Mouse (Mus musculus) stomach, postnatal 0 days (tissue): ENCODE measurements at regions not wholly inside any gene's neighbourhood (a gene's known extent, or its start where the extent isn't known, plus 50 kb on each side); places are given as distances from the start of the nearest gene placed in this dataset.

Experiments used
- ATAC-seq: fragments of 200-750 bp; cut with Nextera tagmentation; 2 replicates; pipeline ENCODE4 v1.8.0; 2017; ENCODE audit not compliant: low FRiP score, low TSS enrichment
- DNase-seq: peaks from one replicate; pipeline ENCODE4 v3.0.0-alpha.2; 2016; ENCODE audit warnings: low spot score
- H3K27ac ChIP-seq: fragments of 300-500 bp; sonication (generic); replicated peaks from 2 replicates; pipeline ENCODE4 v1.5.1; 2014; ENCODE audit warnings: mild to moderate bottlenecking, control low read depth
- H3K27me3 ChIP-seq: fragments of 300-500 bp; sonication (generic); 2 replicates; pipeline ENCODE4 v1.6.1; 2014; ENCODE audit warnings: low read length; ENCODE audit not compliant: control insufficient read depth, insufficient read depth
- H3K36me3 ChIP-seq: fragments of 300-500 bp; sonication (generic); 2 replicates; pipeline ENCODE4 v1.6.1; 2014; ENCODE audit warnings: low read length, mixed read lengths; ENCODE audit not compliant: control insufficient read depth, insufficient read depth
- H3K4me1 ChIP-seq: fragments of 300-500 bp; sonication (generic); replicated peaks from 2 replicates; pipeline ENCODE4 v1.6.1; 2014; ENCODE audit warnings: antibody characterized with exemption; ENCODE audit not compliant: control insufficient read depth, insufficient read depth
- H3K4me2 ChIP-seq: fragments of 300-500 bp; sonication (generic); replicated peaks from 2 replicates; pipeline ENCODE4 v1.6.1; 2014; ENCODE audit warnings: low read depth, mild to moderate bottlenecking, control low read depth, moderate library complexity
- H3K4me3 ChIP-seq: fragments of 300-500 bp; sonication (generic); 2 replicates; pipeline ENCODE4 v1.5.1; 2014; ENCODE audit warnings: low read depth, low read length, control low read depth
- H3K9ac ChIP-seq: fragments of 300-500 bp; sonication (generic); 2 replicates; pipeline ENCODE4 v1.6.1; 2014; ENCODE audit warnings: mild to moderate bottlenecking, low read length, control low read depth, mixed read lengths
- H3K9me3 ChIP-seq: fragments of 300-500 bp; sonication (generic); 2 replicates; pipeline ENCODE4 v1.6.1; 2016; ENCODE audit warnings: low read length; ENCODE audit not compliant: control insufficient read depth
- CTCF ChIP-seq: IDR thresholded peaks from 2 replicates; pipeline ENCODE4 v1.5.1; 2016; ENCODE audit warnings: antibody characterized with exemption, low read depth, mild to moderate bottlenecking, moderate library complexity
- EP300 ChIP-seq: optimal IDR thresholded peaks from 2 replicates; pipeline ENCODE3; 2016; ENCODE audit warnings: antibody characterized with exemption
- WGBS: fragments of 180-500 bp; shearing (Covaris S2); extraction: QIAGEN DNeasy Blood & Tissue Kit; methylation state at CpG from one replicate; pipeline ENCODE4 v1.1.7; 2014; 5-methylcytosine and 5-hydroxymethylcytosine counted together

DNA sequence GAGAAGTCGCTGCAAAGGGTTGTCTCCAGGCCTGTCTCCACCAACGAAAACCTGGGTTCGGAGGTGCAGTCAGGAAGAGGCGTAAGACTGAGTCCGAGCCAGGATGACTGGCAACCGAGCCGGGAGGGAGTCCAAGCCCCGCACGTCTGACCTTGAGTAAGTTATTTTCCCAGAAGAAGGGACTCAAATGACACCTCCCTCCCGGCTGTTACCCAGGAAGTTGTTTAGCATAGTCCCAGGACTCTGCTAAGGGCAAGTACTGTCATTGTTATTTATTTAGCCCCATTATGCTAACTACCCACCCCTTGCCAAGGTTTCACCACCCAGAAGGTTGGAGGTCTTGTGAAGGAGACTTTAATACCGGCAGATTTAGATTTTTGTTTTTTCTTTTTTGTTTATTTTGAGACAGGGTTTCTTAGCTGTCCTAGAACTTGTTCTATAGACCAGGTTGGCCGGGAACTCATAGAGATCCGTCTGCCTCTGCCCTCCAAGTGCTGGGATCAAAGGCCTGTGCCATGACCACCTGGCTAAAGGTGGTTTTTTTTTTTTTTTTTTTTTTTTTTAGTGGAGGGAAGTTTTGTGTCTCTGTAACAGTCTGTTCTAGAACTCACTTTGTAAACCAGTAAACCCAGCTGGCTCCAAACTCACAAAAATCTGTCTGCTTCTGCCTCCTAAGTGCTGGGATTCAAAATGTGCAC is 107.8 kb downstream of the Sox2 start:
- Histone ChIP-seq H3K9me3 (no peaks in the 10 kb centered on the region), H3K27me3 (no peaks in the 10 kb centered on the region), H3K36me3 (no peaks in the 10 kb centered on the region), H3K4me2 (no peak overlapping the region), H3K4me3 (no peak overlapping the region), H3K9ac (no peak overlapping the region), H3K4me1 (no peaks in the 10 kb centered on the region), H3K27ac (no peak overlapping the region)
- no peak for ATAC-seq
- TF ChIP-seq EP300 (no peak), CTCF (no peak)
- WGBS: 36% methylated on average over 13 of the region's 13 CpGs
- DNase-seq: no peak

- DNase-seq: no peak
- no peak overlapping the region for H3K4me2 ChIP-seq
- no peak overlapping the region for H3K9ac ChIP-seq
- ATAC-seq: no peak
- no peaks in the 10 kb centered on the region for H3K27me3 ChIP-seq
- H3K9me3 ChIP-seq: no peaks in the 10 kb centered on the region
- WGBS: 77% methylated on average over 19 of the region's 19 CpGs
- H3K4me1 ChIP-seq: no peaks in the 10 kb centered on the region
- no peak overlapping the region for H3K4me3 ChIP-seq
- H3K27ac ChIP-seq: no peak overlapping the region
- TF ChIP-seq EP300: no peak
- TF ChIP-seq CTCF: peak; percentile 35; the same call in 1 of the 2 replicates
- H3K36me3 ChIP-seq: no peaks in the 10 kb centered on the region
Measured at GRCm38 (mm10) chr3:34759942-34760640, 109.9 kb downstream of the Sox2 start.

- ATAC-seq: no peak
- no peak overlapping the region for H3K9ac ChIP-seq
- no peaks in the 10 kb centered on the region for H3K36me3 ChIP-seq
- DNase-seq: no peak
- no peaks in the 10 kb centered on the region for H3K9me3 ChIP-seq
- WGBS: 77% methylated on average over 7 of the region's 7 CpGs
- H3K27ac ChIP-seq: no peak overlapping the region
- TF ChIP-seq CTCF (no peak), EP300 (no peak)
- no peak overlapping the region for H3K4me3 ChIP-seq
- H3K27me3 ChIP-seq: no peaks in the 10 kb centered on the region
- H3K4me1 ChIP-seq: no peaks in the 10 kb centered on the region
- no peak overlapping the region for H3K4me2 ChIP-seq
Measured at GRCm38 (mm10) chr3:34761162-34761769, 111.1 kb downstream of the Sox2 start.

GRCm38 (mm10) chr3:34761783-34762182 is 111.6 kb downstream of the Sox2 start:
- WGBS: 91% methylated on average over 4 of the region's 4 CpGs
- TF ChIP-seq EP300 (no peak), CTCF (no peak)

GRCm38 (mm10) chr3:34764559-34764958 is 114.4 kb downstream of the Sox2 start:
- ATAC-seq: no peak
- TF ChIP-seq CTCF (no peak), EP300 (no peak)
- no peak overlapping the region for H3K27ac ChIP-seq
- H3K9ac ChIP-seq: no peak overlapping the region
- H3K4me1 ChIP-seq: no peaks in the 10 kb centered on the region
- no peaks in the 10 kb centered on the region for H3K27me3 ChIP-seq
- H3K4me2 ChIP-seq: no peak overlapping the region
- H3K4me3 ChIP-seq: no peak overlapping the region
- 57% methylated on average over 2 of the region's 2 CpGs for WGBS
- DNase-seq: no peak
- no peaks in the 10 kb centered on the region for H3K9me3 ChIP-seq
- no peaks in the 10 kb centered on the region for H3K36me3 ChIP-seq

More at GRCm38 (mm10) chr3:34761783-34762182, 111.6 kb downstream of the Sox2 start:
- ATAC-seq (no peak), DNase-seq (no peak)
- no peaks in the 10 kb centered on the region for H3K9me3 ChIP-seq
- H3K4me2 ChIP-seq: no peak overlapping the region
- H3K36me3 ChIP-seq: no peaks in the 10 kb centered on the region
- H3K9ac ChIP-seq: no peak overlapping the region
- H3K4me3 ChIP-seq: no peak overlapping the region
- H3K27ac ChIP-seq: no peak overlapping the region
- H3K4me1 ChIP-seq: no peaks in the 10 kb centered on the region
- no peaks in the 10 kb centered on the region for H3K27me3 ChIP-seq

DNA sequence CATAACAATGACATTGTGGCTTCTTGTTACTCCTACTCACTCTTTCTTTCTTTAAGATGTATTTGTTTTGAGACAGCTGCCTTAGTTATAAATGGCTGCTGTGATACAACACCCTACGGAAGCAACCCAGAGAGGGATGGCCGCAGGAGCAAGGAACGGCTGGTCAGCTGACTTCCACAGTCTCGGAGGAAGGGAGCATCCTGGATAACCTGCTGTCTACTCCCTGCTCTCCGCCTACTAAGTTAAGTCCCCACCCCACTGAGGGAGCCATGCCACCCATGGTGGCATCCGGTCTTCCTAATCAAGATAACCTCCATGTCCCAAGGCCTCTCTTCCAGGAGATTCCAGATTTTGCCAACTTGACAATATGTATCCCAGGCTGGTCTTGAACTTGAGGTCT is 114.9 kb downstream of the Sox2 start:
- Histone ChIP-seq H3K27me3 (no peaks in the 10 kb centered on the region), H3K4me1 (no peaks in the 10 kb centered on the region), H3K4me3 (no peak overlapping the region), H3K9ac (no peak overlapping the region), H3K36me3 (no peaks in the 10 kb centered on the region), H3K27ac (no peak overlapping the region), H3K4me2 (no peak overlapping the region), H3K9me3 (no peaks in the 10 kb centered on the region)
- DNase-seq (no peak), ATAC-seq (no peak)
- 72% methylated on average over 6 of the region's 6 CpGs for WGBS
- TF ChIP-seq EP300: no peak
- no peak for TF ChIP-seq CTCF
